Mouse (Mus musculus) heart, postnatal 4 days (tissue): ENCODE data around the gene Pcnp. TPM values are rescaled to one million over a fixed set of nuclear protein-coding genes. Genes with fewer than 3 reads are reported as not detected.
"Not testable (repeated sequence)": the region's sequence is repeated elsewhere in the genome, so short reads cannot be mapped to it uniquely, and the experiment has no call there.

Experiments
- DNase-seq: peaks from one replicate; pipeline ENCODE4 v3.0.0; 2021
- microRNA-seq, 2 experiments: library from miRNA; unstranded; fragments of <30 nt; microRNA quantifications; one replicate each; pipeline ENCODE4 v1.2.0; 2021 to 2022
- total RNA-seq, 2 experiments: library from RNA; stranded (reverse); gene quantifications; 2 replicates each; pipeline ENCODE4 v1.2.3; 2021

Pcnp gene
- total RNA-seq, 2 experiments from 2014 or later = 73.1 to 74.5 TPM

DNA sequence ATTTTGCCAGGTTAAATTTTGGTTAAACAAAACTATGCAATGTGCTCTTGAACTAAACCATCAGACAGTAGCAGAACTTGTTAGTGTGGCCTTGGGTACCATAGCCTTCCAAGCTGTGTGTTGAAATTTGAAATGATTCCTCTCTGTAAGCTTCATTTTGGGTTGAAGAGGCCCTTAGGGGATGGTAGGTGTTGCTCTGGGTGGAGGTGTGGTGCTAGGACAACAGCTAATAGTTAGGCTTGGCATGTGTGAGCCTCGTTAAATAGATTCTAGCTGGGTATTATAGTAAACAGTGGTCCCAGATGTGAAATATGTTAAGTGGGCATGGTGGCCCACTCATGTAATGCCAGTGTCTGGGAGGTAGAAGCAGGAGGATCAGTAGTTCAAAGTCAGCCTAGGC lies 62.3 kb downstream of the Pcnp start:
- DNase-seq = no peak

DNA sequence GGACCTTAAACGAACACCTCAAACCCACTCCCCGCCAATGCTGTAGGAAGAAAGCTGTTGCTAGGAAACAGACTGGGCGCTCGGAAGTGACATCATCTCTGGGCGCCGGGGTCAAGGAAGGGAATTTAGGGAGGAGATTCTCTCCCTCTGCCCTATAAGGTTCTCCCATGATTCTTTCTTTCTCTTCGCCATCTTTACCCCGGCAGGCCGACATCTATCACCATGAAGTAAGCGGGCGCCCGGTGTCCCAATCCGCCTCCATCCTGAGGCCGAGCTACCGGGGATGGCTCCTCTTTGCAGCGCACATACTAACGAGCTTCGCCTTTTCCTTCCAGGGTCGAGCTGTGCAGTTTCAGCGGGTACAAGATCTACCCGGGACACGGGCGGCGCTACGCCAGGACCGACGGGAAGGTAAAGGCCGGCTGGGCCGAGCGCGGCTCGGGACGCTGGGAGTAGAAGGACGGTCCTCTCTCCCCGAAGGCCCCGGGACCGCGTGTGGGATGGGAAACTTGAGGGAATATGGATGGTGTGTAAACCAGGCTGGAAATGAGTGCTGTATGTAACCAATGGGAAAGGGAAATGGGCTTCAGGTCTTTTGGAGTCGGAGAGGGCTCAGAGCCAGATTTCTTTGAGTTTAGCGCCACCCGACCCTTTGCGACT lies 63.2 kb downstream of the Pcnp start, which contains the start of gene Rpl24:
Gene Rpl24 (plus strand): TSS at position 64 of the 660 bp plus-strand sequence.
- DNase-seq = peak; percentile 95

GRCm38 (mm10) chr16:55964126-55964949 lies 65.2 kb downstream of the Pcnp start:
- peak; percentile 46 for DNase-seq

- not testable (repeated sequence) for DNase-seq
These were observed 66.5 kb downstream of the Pcnp start for GRCm38 (mm10) chr16:55963068-55963467.

Small RNA genes within 50 kb of the gene (microRNA-seq; reads per million reads assigned to microRNA genes)
- 0 reads per million in 2 experiments for gene Gm24047

Other genes starting within 250 kb of the Pcnp start
- gene Nfkbiz, start 190.8 kb downstream of the Pcnp start, total RNA-seq = 1 to 10 TPM; 3.8 to 3.9 TPM
- gene Nxpe3, start 134.5 kb downstream of the Pcnp start, total RNA-seq = under 1 TPM; 0.50 to 0.55 TPM
- gene Cep97, start 94.9 kb downstream of the Pcnp start, total RNA-seq = 1 to 10 TPM; 4.7 to 6.3 TPM
- gene Rpl24, start 63.5 kb downstream of the Pcnp start, total RNA-seq = 100 to 1,000 TPM; 714 to 743 TPM
- 10 to 100 TPM in 1 of 2 experiments, 1 to 10 TPM in 1; 8.8 to 10.4 TPM for gene Zbtb11, start 55.9 kb downstream of the Pcnp start, total RNA-seq
- 10 to 100 TPM; 12.5 to 13.5 TPM for gene Trmt10c, start 8.1 kb upstream of the Pcnp start, total RNA-seq
- 10 to 100 TPM; 17.4 to 21.1 TPM for gene Senp7, start 18.6 kb upstream of the Pcnp start, total RNA-seq
- gene Impg2, start 174.6 kb upstream of the Pcnp start, total RNA-seq = under 1 TPM; 0.11 to 0.17 TPM